Mouse (Mus musculus) midbrain, embryonic 13.5 days (tissue): ENCODE results near the gene Snx19. TPM values are rescaled to one million over a fixed set of nuclear protein-coding genes. Genes with fewer than 3 reads are reported as not detected.

Experiments
- ATAC-seq: fragments of 200-750 bp; cut with Nextera tagmentation; 2 replicates; pipeline ENCODE4 v1.8.0; 2017; ENCODE audit warnings: mild to moderate bottlenecking, moderate TSS enrichment, moderate library complexity
- H3K27ac ChIP-seq: fragments of 300-500 bp; sonication (generic); 2 replicates; pipeline ENCODE4 v1.5.1; 2015; ENCODE audit warnings: inconsistent platforms, mild to moderate bottlenecking, moderate library complexity
- H3K27me3 ChIP-seq: fragments of 300-500 bp; sonication (generic); 2 replicates; pipeline ENCODE4 v1.6.1; 2015; ENCODE audit warnings: mild to moderate bottlenecking, inconsistent platforms
- H3K36me3 ChIP-seq: fragments of 300-500 bp; sonication (generic); 2 replicates; pipeline ENCODE4 v1.6.1; 2015; ENCODE audit warnings: mild to moderate bottlenecking, inconsistent platforms
- H3K4me1 ChIP-seq: fragments of 300-500 bp; sonication (generic); replicated peaks from 2 replicates; pipeline ENCODE4 v1.6.1; 2015; ENCODE audit warnings: inconsistent platforms
- H3K4me2 ChIP-seq: fragments of 300-500 bp; sonication (generic); replicated peaks from 2 replicates; pipeline ENCODE4 v1.6.1; 2015; ENCODE audit warnings: moderate library complexity, mild to moderate bottlenecking, inconsistent platforms
- H3K4me3 ChIP-seq: fragments of 300-500 bp; sonication (generic); replicated peaks from 2 replicates; pipeline ENCODE4 v1.5.1; 2015; ENCODE audit warnings: mild to moderate bottlenecking, inconsistent platforms
- H3K9ac ChIP-seq: fragments of 300-500 bp; sonication (generic); replicated peaks from 2 replicates; pipeline ENCODE4 v1.6.1; 2015; ENCODE audit warnings: mild to moderate bottlenecking, inconsistent platforms
- H3K9me3 ChIP-seq: fragments of 300-500 bp; sonication (generic); 2 replicates; pipeline ENCODE4 v1.6.1; 2016; ENCODE audit warnings: mild to moderate bottlenecking, inconsistent platforms
- WGBS: fragments of 180-500 bp; shearing (Covaris S2); methylation state at CpG from one replicate; pipeline ENCODE4 v1.1.7; 2015; 5-methylcytosine and 5-hydroxymethylcytosine counted together
- polyA plus RNA-seq: library from polyadenylated mRNA; unstranded; fragments of >200 nt; fragmentation: Nextera tagmentation; extraction: Ambion mirVana; gene quantifications from 2 replicates; pipeline ENCODE4 v1.2.1, GENCODE M21; 2015

Gene Snx19
- polyA plus RNA-seq, 1 experiment from 2014 or later = 23.2 TPM

GRCm38 (mm10) chr9:30488384-30488783 lies 61.5 kb downstream of the Snx19 start:
- 89% methylated on average over 1 of the region's 1 CpGs for WGBS

GRCm38 (mm10) chr9:30494446-30494845 lies 67.5 kb downstream of the Snx19 start:
- Histone ChIP-seq H3K4me3 (no peak overlapping the region), H3K4me1 (no peaks in the 10 kb centered on the region), H3K36me3 (no peaks in the 10 kb centered on the region), H3K9me3 (no peaks in the 10 kb centered on the region), H3K27me3 (no peaks in the 10 kb centered on the region), H3K27ac (no peak overlapping the region), H3K9ac (no peak overlapping the region), H3K4me2 (no peak overlapping the region)
- 88% methylated on average over 2 of the region's 2 CpGs for WGBS
- no peak for ATAC-seq

More at GRCm38 (mm10) chr9:30488384-30488783, 61.5 kb downstream of the Snx19 start:
- Histone ChIP-seq H3K27ac (no peak overlapping the region), H3K9me3 (no peaks in the 10 kb centered on the region), H3K9ac (no peak overlapping the region), H3K27me3 (no peaks in the 10 kb centered on the region), H3K4me2 (no peak overlapping the region), H3K4me1 (no peaks in the 10 kb centered on the region), H3K4me3 (no peak overlapping the region), H3K36me3 (no peaks in the 10 kb centered on the region)
- ATAC-seq = no peak

- H3K4me3 ChIP-seq = no peak overlapping the region
- H3K27me3 ChIP-seq = no peaks in the 10 kb centered on the region
- no peaks in the 10 kb centered on the region for H3K4me1 ChIP-seq
- no peak overlapping the region for H3K9ac ChIP-seq
- no peaks in the 10 kb centered on the region for H3K9me3 ChIP-seq
- ATAC-seq = no peak
- H3K4me2 ChIP-seq = no peak overlapping the region
- no peak overlapping the region for H3K27ac ChIP-seq
- H3K36me3 ChIP-seq = no peaks in the 10 kb centered on the region
- WGBS = 78% methylated on average over 5 of the region's 5 CpGs
These were observed 82.1 kb downstream of the Snx19 start for GRCm38 (mm10) chr9:30508966-30509365.

GRCm38 (mm10) chr9:30515953-30516352 lies 89.0 kb downstream of the Snx19 start:
- no peaks in the 10 kb centered on the region for H3K36me3 ChIP-seq
- no peak overlapping the region for H3K4me2 ChIP-seq
- H3K4me3 ChIP-seq = no peak overlapping the region
- no peaks in the 10 kb centered on the region for H3K27me3 ChIP-seq
- 0 out of 2 replicates have a peak, but pooled peaks cover 2% of the 10 kb centered on the region for H3K9me3 ChIP-seq
- 0 out of 2 replicates have a peak, but pooled peaks cover 4% of the 10 kb centered on the region for H3K4me1 ChIP-seq
- H3K27ac ChIP-seq = no peak overlapping the region
- no peak for ATAC-seq
- no peak overlapping the region for H3K9ac ChIP-seq
